Mouse (Mus musculus) gastrocnemius, adult 2 months (tissue): ENCODE measurements at regions not wholly inside any gene's neighbourhood (a gene's known extent, or its start where the extent isn't known, plus 50 kb on each side); places are given as distances from the start of the nearest gene placed in this dataset.

Experiments used
- DNase-seq: peaks from one replicate; pipeline ENCODE4 v3.0.0; 2022
- H3K27ac ChIP-seq: fragments of 200-600 bp; 2 replicates; pipeline ENCODE4 v1.8.1; 2022; ENCODE audit warnings: mild to moderate bottlenecking
- H3K4me3 ChIP-seq: fragments of 200-600 bp; 2 replicates; pipeline ENCODE4 v1.8.1; 2022; ENCODE audit warnings: mild to moderate bottlenecking, moderate library complexity
- CTCF ChIP-seq: fragments of 200-600 bp; IDR thresholded peaks from 2 replicates; pipeline ENCODE4 v1.8.1; 2022; ENCODE audit warnings: antibody characterized with exemption, mild to moderate bottlenecking, moderate library complexity
- intact Hi-C: fragments of 180-260 bp; cut with DNase I; formaldehyde crosslinking; loops from one replicate; pipeline ENCODE4 v1.15.1; 2025

DNA sequence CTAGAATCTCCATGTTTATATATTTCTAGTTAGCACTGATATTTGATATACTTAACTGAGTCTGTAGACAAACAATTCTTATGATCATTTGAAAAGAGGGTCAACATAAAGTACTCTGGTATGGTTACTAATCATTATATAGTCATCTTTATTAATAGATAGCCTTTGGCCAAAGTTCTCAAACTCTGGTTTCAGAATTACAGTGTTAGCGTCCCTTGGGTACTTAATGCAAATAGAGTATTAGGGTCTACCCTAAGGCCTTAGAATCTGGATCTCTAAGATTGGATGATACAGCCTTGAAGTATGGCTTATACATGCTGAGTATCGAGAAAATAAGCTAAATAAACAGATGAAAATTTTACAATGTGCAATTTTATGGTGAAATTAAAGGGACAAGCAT, 275.0 kb upstream of the Kcnh7 start:
- no peak for DNase-seq
- H3K27ac ChIP-seq = no peak overlapping the region
- H3K4me3 ChIP-seq = no peak overlapping the region
- intact Hi-C loops = no loop called here
- TF ChIP-seq CTCF = no peak

DNA sequence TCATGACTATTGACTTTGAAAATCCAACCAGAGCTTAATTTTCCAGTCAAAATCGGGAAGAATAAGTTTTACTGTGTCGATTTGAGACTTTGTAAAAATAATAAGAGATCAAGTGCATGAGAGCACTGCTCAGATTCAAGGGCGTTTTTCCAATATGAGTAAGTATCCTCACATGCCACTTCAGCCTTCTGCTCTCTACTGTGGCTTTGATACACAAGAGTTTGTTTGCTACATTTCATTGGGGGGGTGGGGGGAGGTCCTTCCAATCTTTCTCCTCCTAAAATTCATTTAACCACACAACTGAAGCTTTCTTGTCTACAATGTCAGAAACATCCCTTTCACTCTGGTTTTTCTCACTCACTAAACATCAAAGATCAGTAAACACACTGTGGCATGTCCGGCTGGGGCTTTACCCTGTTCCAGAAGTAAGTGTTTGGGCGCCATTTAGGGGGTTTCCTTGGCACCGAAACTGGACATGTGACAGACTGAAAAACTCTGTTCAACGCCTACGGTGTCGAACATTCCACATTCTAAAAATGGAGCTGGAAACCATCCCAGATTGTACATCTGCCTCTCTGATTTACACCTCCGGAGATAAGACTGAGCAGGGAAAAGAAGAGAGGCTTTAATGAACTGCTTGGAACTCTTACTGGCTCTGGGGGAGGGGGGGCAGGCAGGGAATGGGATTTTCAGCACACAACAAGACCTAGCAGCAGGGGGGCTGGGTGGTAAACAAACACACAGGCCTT, 270.4 kb upstream of the Kcnh7 start:
- no peak for TF ChIP-seq CTCF
- Histone ChIP-seq H3K27ac (no peak overlapping the region), H3K4me3 (no peak overlapping the region)
- DNase-seq = no peak
- intact Hi-C loops = no loop called here

DNA sequence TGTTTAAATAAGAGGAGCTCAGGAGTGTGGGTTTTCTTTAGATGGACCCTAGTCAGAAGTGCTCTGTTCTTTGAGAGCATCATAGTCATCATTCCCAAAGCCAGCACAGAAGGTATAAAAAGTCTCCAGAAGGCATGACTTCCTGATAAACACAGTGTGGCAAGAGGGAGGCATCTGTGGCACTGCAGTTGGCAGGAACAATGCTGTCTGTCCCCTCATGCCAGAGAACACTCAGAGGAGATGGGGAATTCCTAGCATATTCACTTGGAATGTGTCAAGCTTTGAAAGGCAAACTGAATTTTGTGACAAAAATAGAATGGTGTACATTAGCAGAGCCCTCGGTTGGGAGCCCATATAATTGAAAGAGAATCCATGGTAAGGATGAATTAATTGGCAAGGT, 268.8 kb upstream of the Kcnh7 start:
- Histone ChIP-seq H3K4me3 (no peak overlapping the region), H3K27ac (no peak overlapping the region)
- intact Hi-C loops = no loop called here
- no peak for DNase-seq
- no peak for TF ChIP-seq CTCF

DNA sequence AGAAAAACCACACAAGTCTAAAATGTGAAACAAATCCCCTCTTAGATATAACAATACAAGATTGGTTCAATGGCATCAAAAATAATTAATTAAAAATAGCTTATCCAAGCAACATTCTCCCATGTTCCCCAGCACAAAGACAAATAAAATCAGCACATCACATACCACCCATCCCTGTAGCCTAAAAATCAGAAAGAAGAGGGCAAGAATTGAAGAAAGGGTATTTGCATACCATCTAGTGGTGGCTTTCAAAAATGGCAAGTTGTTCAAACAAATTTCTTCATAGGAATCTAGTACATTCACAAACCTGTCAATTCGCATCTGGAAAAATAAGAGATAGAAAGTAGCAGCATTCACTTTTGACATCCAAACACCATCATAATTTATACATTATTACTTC, 268.1 kb upstream of the Kcnh7 start:
- Histone ChIP-seq H3K27ac (no peak overlapping the region), H3K4me3 (no peak overlapping the region)
- intact Hi-C loops = no loop called here
- no peak for DNase-seq
- TF ChIP-seq CTCF = no peak

DNA sequence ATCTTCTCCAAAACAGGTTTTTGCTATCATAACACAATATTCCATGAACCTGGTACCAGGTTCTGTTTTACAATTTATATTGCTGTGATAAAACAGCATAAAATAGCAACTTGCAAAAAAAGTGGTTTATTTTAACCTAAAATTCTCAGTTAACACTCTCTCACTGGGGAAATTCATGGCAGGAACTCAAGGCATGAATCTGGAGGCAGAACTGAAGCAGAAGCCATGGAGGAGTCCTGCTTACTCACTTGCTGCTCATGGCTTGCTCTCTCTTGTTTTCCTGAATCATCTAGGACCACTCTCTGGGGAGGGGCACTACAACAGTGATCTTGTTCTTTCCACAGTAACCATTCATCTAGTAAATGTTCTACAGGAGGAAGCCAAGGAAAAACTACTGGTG, 250.2 kb upstream of the Kcnh7 start:
- no peak for TF ChIP-seq CTCF
- DNase-seq = no peak
- Histone ChIP-seq H3K27ac (no peak overlapping the region), H3K4me3 (no peak overlapping the region)
- intact Hi-C loops = no loop called here

DNA sequence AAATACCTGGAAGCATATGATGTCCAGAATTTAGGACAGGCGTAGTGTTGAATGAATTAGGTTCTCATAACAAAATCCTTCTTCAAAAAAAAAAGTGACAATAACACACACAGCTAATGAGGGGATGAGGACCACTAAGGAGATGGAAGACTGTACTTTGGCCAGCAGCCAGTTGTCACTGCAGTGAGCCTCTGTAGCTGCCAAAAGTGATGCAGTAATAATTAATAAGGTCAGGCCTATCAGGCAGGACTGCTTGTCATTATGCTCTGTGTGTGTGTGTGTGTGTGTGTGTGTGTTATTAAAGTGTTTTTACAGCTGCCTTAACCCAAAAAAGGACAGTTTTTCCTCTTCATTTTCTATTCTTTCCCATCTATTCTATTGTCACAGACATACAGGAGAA, 221.3 kb upstream of the Kcnh7 start:
- DNase-seq = no peak
- no peak overlapping the region for H3K4me3 ChIP-seq
- intact Hi-C loops = no loop called here
- TF ChIP-seq CTCF = no peak
- H3K27ac ChIP-seq = no peak overlapping the region
